Mouse (Mus musculus): Measurements from ENCODE around the gene Cfap45. TPM values are rescaled to one million over a fixed set of nuclear protein-coding genes. Genes with fewer than 3 reads are reported as not detected.

Gene Cfap45
- polyA plus RNA-seq, 1 experiment from 2014 or later = 0.40 TPM

DNA sequence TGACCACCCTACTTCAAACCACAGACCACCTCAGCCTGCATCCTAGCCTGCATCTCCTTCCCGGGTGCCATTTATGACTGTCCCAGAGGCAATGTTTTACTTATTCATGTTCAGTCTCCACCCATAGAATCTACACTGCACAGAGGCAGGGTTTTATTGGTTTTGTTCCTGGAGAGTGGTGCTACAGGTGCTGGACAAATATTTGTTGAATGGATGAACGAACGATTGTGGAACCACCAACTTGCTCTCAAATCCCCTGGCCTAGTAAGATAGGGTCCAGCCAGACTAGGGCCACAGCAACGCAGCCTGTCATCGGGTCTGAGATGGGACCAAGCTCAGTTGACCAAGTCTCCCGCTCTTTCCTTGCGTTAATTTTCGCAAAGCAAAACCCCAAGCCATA lies 10.6 kb upstream of the Cfap45 start:
- 43% methylated on average over 8 of the region's 8 CpGs for WGBS (ENCODE audit: insufficient replicate concordance)
- peak overlapping the region; percentile 67 for H3K27ac ChIP-seq (ENCODE audit: low read length)
- peaks cover 5% of the 10 kb centered on the region for H3K36me3 ChIP-seq (ENCODE audit: control insufficient read depth, insufficient read depth)
- peak; percentile 17; the same call in 1 of the 2 replicates for ATAC-seq (ENCODE audit: low read depth)
- H3K9ac ChIP-seq (ENCODE audit: low read depth, low read length) = no peak overlapping the region
- peaks cover 9% of the 10 kb centered on the region for H3K4me1 ChIP-seq (ENCODE audit: control insufficient read depth, low read depth, low read length)
- H3K9me3 ChIP-seq (replicated peaks; ENCODE audit: control insufficient read depth, low read length) = no peaks in the 10 kb centered on the region
- peak overlapping the region; percentile 36 for H3K4me2 ChIP-seq (ENCODE audit: low read depth, low read length)
- H3K4me3 ChIP-seq (ENCODE audit: low read depth, low read length) = no peak overlapping the region; the same call in 1 of the 2 replicates
- H3K27me3 ChIP-seq (ENCODE audit: control insufficient read depth, insufficient read depth, low read depth, low read length) = no peaks in the 10 kb centered on the region

DNA sequence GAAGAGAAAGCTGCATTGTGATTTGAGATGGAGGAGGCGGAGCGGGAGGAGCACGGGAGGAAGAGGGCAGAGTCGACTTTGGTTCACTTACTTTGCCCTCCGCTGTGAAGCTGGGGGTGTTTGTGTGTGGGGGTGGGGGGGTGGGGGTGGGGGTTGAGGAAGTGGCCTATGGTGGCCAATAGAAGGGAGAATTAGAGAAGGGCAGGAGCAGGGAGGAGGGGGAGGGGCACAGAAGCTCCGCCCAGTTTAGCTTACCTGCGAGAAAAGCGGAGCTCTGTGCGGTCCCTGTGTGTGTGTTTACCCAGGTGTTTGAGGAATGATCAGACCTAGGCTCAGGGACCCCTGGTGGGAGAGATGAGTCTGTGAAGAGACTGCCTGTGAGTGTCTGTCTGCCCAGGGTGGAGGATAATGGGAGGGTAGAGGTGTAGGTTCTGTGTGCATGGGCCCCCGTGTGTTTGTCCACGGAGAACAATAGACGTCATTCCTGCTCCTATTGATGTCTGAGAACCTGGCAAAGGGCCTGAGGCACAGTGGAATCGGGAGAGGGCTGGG lies 10.1 kb upstream of the Cfap45 start:
- H3K27me3 ChIP-seq (ENCODE audit: control insufficient read depth, insufficient read depth, low read depth, low read length) = no peaks in the 10 kb centered on the region
- peak; percentile 43 for ATAC-seq (ENCODE audit: low read depth)
- no peak overlapping the region for H3K9ac ChIP-seq (ENCODE audit: low read depth, low read length)
- peak overlapping the region; percentile 36 for H3K4me2 ChIP-seq (ENCODE audit: low read depth, low read length)
- WGBS (ENCODE audit: insufficient replicate concordance) = 46% methylated on average over 13 of the region's 13 CpGs
- H3K36me3 ChIP-seq (ENCODE audit: control insufficient read depth, insufficient read depth) = peaks cover under 1% of the 10 kb centered on the region; the same call in 1 of the 2 replicates
- no peaks in the 10 kb centered on the region for H3K9me3 ChIP-seq (replicated peaks; ENCODE audit: control insufficient read depth, low read length)
- H3K4me1 ChIP-seq (ENCODE audit: control insufficient read depth, low read depth, low read length) = peaks cover 9% of the 10 kb centered on the region
- H3K4me3 ChIP-seq (ENCODE audit: low read depth, low read length) = no peak overlapping the region; the same call in 1 of the 2 replicates
- H3K27ac ChIP-seq (ENCODE audit: low read length) = peak overlapping the region; percentile 67

DNA sequence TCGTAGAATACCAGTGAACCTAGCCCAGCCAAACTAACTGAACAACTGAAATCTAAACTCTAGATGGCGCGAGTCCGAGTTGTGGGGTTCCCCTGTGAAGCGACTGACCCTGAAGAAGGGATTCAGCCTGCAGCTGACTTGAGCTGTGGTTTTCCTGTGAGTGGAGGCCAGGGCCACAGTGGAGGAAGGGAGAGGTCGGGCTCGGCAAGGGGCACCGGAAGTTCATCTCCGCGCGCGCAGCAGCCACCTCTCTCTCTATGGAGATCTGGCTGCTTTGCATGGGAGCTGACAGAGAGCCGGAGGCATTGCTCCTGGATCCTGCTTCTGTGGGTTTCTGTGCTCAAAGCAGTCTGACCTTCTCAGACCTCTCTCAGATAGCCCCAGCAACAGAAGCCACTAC lies 7.6 kb upstream of the Cfap45 start:
- 5% methylated on average over 13 of the region's 13 CpGs for WGBS (ENCODE audit: insufficient replicate concordance)
- Histone ChIP-seq H3K27me3 (ENCODE audit: control insufficient read depth, insufficient read depth, low read depth, low read length) (no peaks in the 10 kb centered on the region), H3K4me3 (ENCODE audit: low read depth, low read length) (no peak overlapping the region), H3K36me3 (ENCODE audit: control insufficient read depth, insufficient read depth) (no peaks in the 10 kb centered on the region), H3K27ac (ENCODE audit: low read length) (peak overlapping the region; percentile 42), H3K9me3 (replicated peaks; ENCODE audit: control insufficient read depth, low read length) (no peaks in the 10 kb centered on the region), H3K9ac (ENCODE audit: low read depth, low read length) (no peak overlapping the region), H3K4me1 (ENCODE audit: control insufficient read depth, low read depth, low read length) (peaks cover 9% of the 10 kb centered on the region), H3K4me2 (ENCODE audit: low read depth, low read length) (peak overlapping the region; percentile 48)
- peak; percentile 30 for ATAC-seq (ENCODE audit: low read depth)

DNA sequence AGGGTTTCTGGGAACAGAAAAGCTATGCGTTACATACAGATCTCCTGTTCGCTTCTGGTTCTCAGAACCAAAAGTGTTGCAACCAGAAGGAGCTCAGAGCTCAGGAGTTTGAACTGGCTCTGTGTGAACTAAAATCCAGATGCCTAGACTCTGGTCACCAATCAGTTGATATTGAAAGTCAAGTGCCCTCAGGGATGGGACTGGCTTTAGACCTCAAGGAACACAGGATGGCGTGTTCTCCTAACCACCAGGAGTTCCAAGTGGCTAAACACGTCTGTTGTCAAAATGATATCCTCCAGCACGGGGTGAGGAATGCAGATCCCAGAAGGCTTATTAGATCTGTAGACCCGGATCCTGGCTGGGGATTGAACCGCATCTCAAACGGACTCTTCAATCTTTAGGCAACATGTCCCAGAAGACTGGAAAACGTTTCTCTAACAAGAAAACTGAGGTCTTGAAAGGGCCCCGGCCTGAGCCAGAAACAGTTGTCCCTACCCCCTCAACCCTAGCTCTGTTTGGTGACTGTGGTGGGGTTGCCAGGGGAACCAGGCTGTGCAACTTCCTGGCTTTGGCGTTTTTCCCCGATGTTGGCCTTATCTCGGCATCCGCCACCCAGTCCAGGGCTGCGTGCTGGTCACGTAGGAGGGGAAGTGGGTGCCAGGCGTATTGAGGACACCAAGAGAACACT lies 6.9 kb upstream of the Cfap45 start:
- H3K4me1 ChIP-seq (ENCODE audit: control insufficient read depth, low read depth, low read length) = peaks cover 9% of the 10 kb centered on the region
- ATAC-seq (ENCODE audit: low read depth) = peak; percentile 57

DNA sequence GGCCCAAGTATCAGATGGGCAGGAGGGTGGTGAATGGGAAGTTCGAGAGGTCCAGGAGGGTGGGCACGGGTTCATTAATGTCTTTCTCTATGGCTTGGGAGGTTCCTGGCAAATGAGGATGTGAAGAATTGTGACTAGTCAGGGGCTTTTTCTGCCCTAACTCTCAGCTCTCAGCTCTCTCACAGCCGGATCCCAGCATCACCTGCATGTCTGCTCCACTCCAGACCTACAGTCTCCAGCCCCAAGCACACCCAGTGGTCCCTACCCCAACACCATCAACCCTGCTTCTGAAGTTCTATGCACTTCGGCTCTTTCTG lies 6.4 kb upstream of the Cfap45 start:
- no peaks in the 10 kb centered on the region for H3K36me3 ChIP-seq (ENCODE audit: control insufficient read depth, insufficient read depth)
- WGBS (ENCODE audit: insufficient replicate concordance) = 17% methylated on average over 4 of the region's 4 CpGs
- H3K27ac ChIP-seq (ENCODE audit: low read length) = peak overlapping the region; percentile 39
- H3K4me3 ChIP-seq (ENCODE audit: low read depth, low read length) = no peak overlapping the region
- H3K4me1 ChIP-seq (ENCODE audit: control insufficient read depth, low read depth, low read length) = peaks cover 9% of the 10 kb centered on the region
- H3K27me3 ChIP-seq (ENCODE audit: control insufficient read depth, insufficient read depth, low read depth, low read length) = no peaks in the 10 kb centered on the region
- no peak overlapping the region for H3K9ac ChIP-seq (ENCODE audit: low read depth, low read length)
- no peak for ATAC-seq (ENCODE audit: low read depth)
- H3K9me3 ChIP-seq (replicated peaks; ENCODE audit: control insufficient read depth, low read length) = no peaks in the 10 kb centered on the region
- peak overlapping the region; percentile 48 for H3K4me2 ChIP-seq (ENCODE audit: low read depth, low read length)

More for the DNA sequence above, 6.9 kb upstream of the Cfap45 start:
- no peaks in the 10 kb centered on the region for H3K27me3 ChIP-seq (ENCODE audit: control insufficient read depth, insufficient read depth, low read depth, low read length)
- no peaks in the 10 kb centered on the region for H3K9me3 ChIP-seq (replicated peaks; ENCODE audit: control insufficient read depth, low read length)
- H3K27ac ChIP-seq (ENCODE audit: low read length) = peak overlapping the region; percentile 39
- no peak overlapping the region for H3K4me3 ChIP-seq (ENCODE audit: low read depth, low read length)
- no peaks in the 10 kb centered on the region for H3K36me3 ChIP-seq (ENCODE audit: control insufficient read depth, insufficient read depth)
- peak overlapping the region; percentile 48 for H3K4me2 ChIP-seq (ENCODE audit: low read depth, low read length)
- 10% methylated on average over 17 of the region's 17 CpGs for WGBS (ENCODE audit: insufficient replicate concordance)
- no peak overlapping the region for H3K9ac ChIP-seq (ENCODE audit: low read depth, low read length)

DNA sequence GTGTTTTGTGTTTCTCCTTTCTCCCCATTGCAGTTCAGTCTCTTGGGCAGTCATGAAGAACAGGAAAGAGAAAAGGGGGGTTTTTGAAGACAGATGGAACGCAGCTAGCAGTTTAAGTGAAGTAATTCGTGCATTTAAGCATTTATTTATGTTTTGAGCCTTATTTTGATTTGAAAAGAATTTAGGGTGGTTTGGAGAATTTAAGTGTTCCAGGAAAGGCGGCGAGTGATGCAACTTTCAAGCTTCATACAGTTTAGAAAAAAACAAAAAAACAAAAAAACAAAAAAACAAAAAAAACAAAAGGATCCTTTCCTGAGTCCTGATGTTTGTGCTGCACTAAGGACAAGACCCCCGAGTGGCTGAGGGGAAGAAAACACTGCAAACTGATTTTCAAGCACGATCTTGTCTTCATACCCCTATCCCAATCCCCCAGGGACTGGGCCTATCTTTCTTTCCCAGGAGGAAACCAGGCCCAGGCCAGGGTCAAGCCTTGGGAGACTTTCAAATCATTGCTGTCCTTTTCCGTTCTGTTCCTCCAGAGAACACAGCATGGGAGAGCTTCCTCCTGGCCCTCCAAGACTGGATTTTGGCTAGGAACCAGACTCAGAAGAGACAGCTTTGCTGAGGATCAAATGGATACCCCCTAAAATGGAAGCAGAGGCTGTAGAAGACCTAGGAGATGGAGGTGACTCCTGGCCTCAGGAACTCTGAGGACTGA lies 5.9 kb upstream of the Cfap45 start:
- Histone ChIP-seq H3K36me3 (ENCODE audit: control insufficient read depth, insufficient read depth) (no peaks in the 10 kb centered on the region), H3K27ac (ENCODE audit: low read length) (peak overlapping the region; percentile 39), H3K9me3 (replicated peaks; ENCODE audit: control insufficient read depth, low read length) (no peaks in the 10 kb centered on the region), H3K4me3 (ENCODE audit: low read depth, low read length) (no peak overlapping the region), H3K9ac (ENCODE audit: low read depth, low read length) (no peak overlapping the region), H3K27me3 (ENCODE audit: control insufficient read depth, insufficient read depth, low read depth, low read length) (no peaks in the 10 kb centered on the region), H3K4me2 (ENCODE audit: low read depth, low read length) (peak overlapping the region; percentile 48; the same call in 1 of the 2 replicates), H3K4me1 (ENCODE audit: control insufficient read depth, low read depth, low read length) (peaks cover 6% of the 10 kb centered on the region)
- ATAC-seq (ENCODE audit: low read depth) = no peak
- WGBS (ENCODE audit: insufficient replicate concordance) = 37% methylated on average over 7 of the region's 7 CpGs

DNA sequence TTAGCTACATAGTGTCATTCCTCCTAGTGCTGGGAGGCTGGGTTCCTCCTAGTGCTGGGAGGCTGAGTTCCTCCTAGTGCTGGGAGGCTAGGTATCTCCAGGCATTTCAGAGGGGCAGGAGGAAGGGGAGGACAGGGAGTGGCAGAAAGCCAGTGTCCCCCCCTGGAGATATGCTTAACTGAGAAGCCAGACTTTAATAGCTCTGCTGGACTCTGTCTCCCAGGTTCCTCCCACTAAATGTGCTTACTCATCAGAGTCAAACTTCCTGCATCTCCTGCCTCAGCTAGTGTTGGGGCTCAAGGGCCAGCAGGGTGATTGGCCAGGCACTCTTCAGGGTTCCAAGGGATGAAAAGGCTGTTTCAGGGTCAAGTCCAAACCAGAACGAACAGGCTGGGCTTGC lies 5.2 kb upstream of the Cfap45 start:
- ATAC-seq (ENCODE audit: low read depth) = no peak
- Histone ChIP-seq H3K36me3 (ENCODE audit: control insufficient read depth, insufficient read depth) (no peaks in the 10 kb centered on the region), H3K9me3 (replicated peaks; ENCODE audit: control insufficient read depth, low read length) (no peaks in the 10 kb centered on the region), H3K4me1 (ENCODE audit: control insufficient read depth, low read depth, low read length) (peaks cover 6% of the 10 kb centered on the region), H3K4me2 (ENCODE audit: low read depth, low read length) (no peak overlapping the region), H3K9ac (ENCODE audit: low read depth, low read length) (no peak overlapping the region), H3K27ac (ENCODE audit: low read length) (peak overlapping the region; percentile 31), H3K4me3 (ENCODE audit: low read depth, low read length) (no peak overlapping the region), H3K27me3 (ENCODE audit: control insufficient read depth, insufficient read depth, low read depth, low read length) (no peaks in the 10 kb centered on the region)
- 15% methylated on average over 1 of the region's 1 CpGs for WGBS (ENCODE audit: insufficient replicate concordance)

DNA sequence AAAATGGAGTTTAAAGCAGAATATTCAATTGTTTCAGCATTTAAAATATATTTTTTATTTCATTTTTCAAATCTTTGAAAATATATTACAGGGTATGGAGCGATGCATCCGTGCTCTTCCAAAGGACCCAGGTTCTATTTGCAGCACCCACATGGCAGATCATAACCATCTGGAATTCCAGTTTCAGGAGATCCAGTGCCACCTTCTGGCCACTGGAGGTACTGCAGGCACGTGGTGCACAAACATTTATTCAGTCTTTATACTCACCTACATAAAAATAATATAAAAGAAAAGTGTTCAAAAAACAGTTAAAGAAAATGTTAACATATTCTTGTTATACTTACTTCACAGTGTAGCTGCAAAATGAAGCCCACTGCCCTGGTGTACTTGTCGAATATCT lies 2.6 kb upstream of the Cfap45 start:
- Histone ChIP-seq H3K4me2 (ENCODE audit: low read depth, low read length) (no peak overlapping the region), H3K9me3 (replicated peaks; ENCODE audit: control insufficient read depth, low read length) (no peaks in the 10 kb centered on the region), H3K27ac (ENCODE audit: low read length) (no peak overlapping the region), H3K4me3 (ENCODE audit: low read depth, low read length) (no peak overlapping the region), H3K36me3 (ENCODE audit: control insufficient read depth, insufficient read depth) (no peaks in the 10 kb centered on the region), H3K4me1 (ENCODE audit: control insufficient read depth, low read depth, low read length) (peaks cover 8% of the 10 kb centered on the region), H3K9ac (ENCODE audit: low read depth, low read length) (no peak overlapping the region), H3K27me3 (ENCODE audit: control insufficient read depth, insufficient read depth, low read depth, low read length) (no peaks in the 10 kb centered on the region)
- WGBS (ENCODE audit: insufficient replicate concordance) = 59% methylated on average over 4 of the region's 4 CpGs
- ATAC-seq (ENCODE audit: low read depth) = no peak

DNA sequence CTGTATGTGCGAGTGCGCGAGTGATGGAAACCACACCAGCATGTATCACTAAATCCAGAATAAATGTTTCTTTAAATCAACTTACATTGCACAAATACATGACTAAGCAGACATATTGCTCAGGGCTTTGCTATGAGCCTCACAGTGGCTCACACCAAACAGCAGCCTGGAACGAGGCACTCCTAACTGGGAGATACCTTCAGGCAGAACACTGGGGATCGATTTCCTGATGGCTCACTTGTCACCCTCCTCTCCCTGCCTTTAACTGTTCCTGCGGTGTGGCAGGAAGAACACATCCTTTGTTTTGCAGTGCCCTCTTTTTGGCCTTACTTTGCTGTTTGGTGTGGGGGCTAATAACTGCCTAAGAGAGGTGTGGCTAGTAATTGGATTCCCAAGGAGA lies 957 bp upstream of the Cfap45 start:
- H3K36me3 ChIP-seq (ENCODE audit: control insufficient read depth, insufficient read depth) = no peaks in the 10 kb centered on the region

More for the DNA sequence above, 957 bp upstream of the Cfap45 start:
- Histone ChIP-seq H3K27me3 (ENCODE audit: control insufficient read depth, insufficient read depth, low read depth, low read length) (no peaks in the 10 kb centered on the region), H3K4me3 (ENCODE audit: low read depth, low read length) (no peak overlapping the region), H3K4me1 (ENCODE audit: control insufficient read depth, low read depth, low read length) (peaks cover 8% of the 10 kb centered on the region), H3K27ac (ENCODE audit: low read length) (no peak overlapping the region), H3K4me2 (ENCODE audit: low read depth, low read length) (no peak overlapping the region), H3K9ac (ENCODE audit: low read depth, low read length) (no peak overlapping the region), H3K9me3 (replicated peaks; ENCODE audit: control insufficient read depth, low read length) (no peaks in the 10 kb centered on the region)
- WGBS (ENCODE audit: insufficient replicate concordance) = 59% methylated on average over 6 of the region's 6 CpGs
- ATAC-seq (ENCODE audit: low read depth) = no peak
